ENCODE assay signal across 32 mouse cellular contexts in genomic region chr5:84618194-84618593, GRCm38 (mm10).
"Had no signal": no experiment of that assay in that cellular context is flagged by ENCODE, and none has a peak within 500 bp of the region (broad histone marks: within the 10 kb centered on the region; RNA-seq: fewer than 3 reads in every experiment).

No protein-coding gene starts in this region.

- H3K36me3 ChIP-seq: heart, embryonic 12.5 days; heart, embryonic 13.5 days; heart, embryonic 15.5 days; hindbrain, embryonic 10.5 days; hindbrain, embryonic 12.5 days; hindbrain, embryonic 13.5 days; hindbrain, embryonic 15.5 days; intestine, embryonic 15.5 days; kidney, embryonic 15.5 days had no signal

- H3K27me3 ChIP-seq: heart, embryonic 12.5 days; heart, embryonic 13.5 days; heart, embryonic 15.5 days; hindbrain, embryonic 12.5 days; hindbrain, embryonic 13.5 days; hindbrain, embryonic 15.5 days; intestine, embryonic 15.5 days; kidney, embryonic 15.5 days had no signal

- H3K9me3 ChIP-seq: heart, embryonic 12.5 days; heart, embryonic 13.5 days; heart, embryonic 15.5 days; hindbrain, embryonic 10.5 days; hindbrain, embryonic 12.5 days; hindbrain, embryonic 13.5 days; hindbrain, embryonic 15.5 days; intestine, embryonic 15.5 days; kidney, embryonic 15.5 days had no signal

- H3K4me1 ChIP-seq: heart, embryonic 12.5 days; heart, embryonic 13.5 days; heart, embryonic 15.5 days; hindbrain, embryonic 10.5 days; hindbrain, embryonic 12.5 days; hindbrain, embryonic 13.5 days; hindbrain, embryonic 15.5 days; intestine, embryonic 15.5 days; kidney, embryonic 15.5 days had no signal

- ATAC-seq: hindbrain, embryonic 16.5 days; hindbrain, postnatal 0 days; inflammation-experienced regulatory T-cells, adult 6 months; intestine, embryonic 15.5 days; intestine, embryonic 16.5 days; intestine, postnatal 0 days had no signal

- DNase-seq: heart, postnatal 10 days; heart, postnatal 14 days; heart, postnatal 36 days; heart, postnatal 4 days; kidney, adult 11 months; kidney, adult 18-20 months; kidney, adult 2 months; kidney, adult 8-10 months; kidney, adult 9 months; kidney, postnatal 10 days; kidney, postnatal 14 days; kidney, postnatal 25 days; kidney, postnatal 36 days; kidney, postnatal 4 days; layer of hippocampus, adult 9-11 months; layer of hippocampus, postnatal 36 days had no signal

- H3K4me3 ChIP-seq: heart, embryonic 12.5 days; heart, embryonic 13.5 days; heart, embryonic 15.5 days; hindbrain, embryonic 10.5 days; hindbrain, embryonic 12.5 days; hindbrain, embryonic 13.5 days; hindbrain, embryonic 15.5 days; intestine, embryonic 15.5 days; kidney, embryonic 15.5 days; layer of hippocampus, adult 2 months; left cerebral cortex, adult 2 months had no signal
